Mouse (Mus musculus) hindbrain, embryonic 11.5 days (tissue): Measurements from ENCODE around the gene Gm43552. TPM values are rescaled to one million over a fixed set of nuclear protein-coding genes. Genes with fewer than 3 reads are reported as not detected.
"Not testable (repeated sequence)": the region's sequence is repeated elsewhere in the genome, so short reads cannot be mapped to it uniquely, and the experiment has no call there.

Experiments used
- ATAC-seq: fragments of 200-750 bp; cut with Nextera tagmentation; 2 replicates; pipeline ENCODE4 v1.8.0; 2017; ENCODE audit warnings: mild to moderate bottlenecking, moderate TSS enrichment, moderate library complexity; ENCODE audit not compliant: low FRiP score
- DNase-seq: peaks from one replicate; pipeline ENCODE4 v3.0.0-alpha.2; 2015; ENCODE audit warnings: low spot score
- H3K27ac ChIP-seq: fragments of 300-500 bp; sonication (generic); 2 replicates; pipeline ENCODE4 v1.5.1; 2014; ENCODE audit warnings: mild to moderate bottlenecking, low read depth, low read length
- H3K27me3 ChIP-seq: fragments of 300-500 bp; sonication (generic); 2 replicates; pipeline ENCODE4 v1.6.1; 2014; ENCODE audit warnings: mild to moderate bottlenecking, low read length, moderate library complexity, mixed read lengths; ENCODE audit not compliant: control insufficient read depth, insufficient read depth
- H3K36me3 ChIP-seq: fragments of 300-500 bp; sonication (generic); 2 replicates; pipeline ENCODE4 v1.6.1; 2014; ENCODE audit warnings: mild to moderate bottlenecking, low read length, moderate library complexity, mixed read lengths; ENCODE audit not compliant: control insufficient read depth, insufficient read depth
- H3K4me1 ChIP-seq: fragments of 300-500 bp; sonication (generic); replicated peaks from 2 replicates; pipeline ENCODE4 v1.6.1; 2014; ENCODE audit warnings: low read length, mixed read lengths; ENCODE audit not compliant: control insufficient read depth, insufficient read depth
- H3K4me2 ChIP-seq: fragments of 300-500 bp; sonication (generic); replicated peaks from 2 replicates; pipeline ENCODE4 v1.6.1; 2014; ENCODE audit warnings: mild to moderate bottlenecking, low read depth, low read length
- H3K4me3 ChIP-seq: fragments of 300-500 bp; sonication (generic); 2 replicates; pipeline ENCODE4 v1.5.1; 2014; ENCODE audit warnings: low read depth, low read length
- H3K9ac ChIP-seq: fragments of 300-500 bp; sonication (generic); 2 replicates; pipeline ENCODE4 v1.6.1; 2014; ENCODE audit warnings: low read depth, low read length
- H3K9me3 ChIP-seq: fragments of 300-500 bp; sonication (generic); 2 replicates; pipeline ENCODE4 v1.6.1; 2016; ENCODE audit warnings: low read length; ENCODE audit not compliant: control insufficient read depth
- WGBS: fragments of 180-500 bp; shearing (Covaris S2); extraction: QIAGEN DNeasy Blood & Tissue Kit; methylation state at CpG from one replicate; pipeline ENCODE4 v1.1.7; 2014; 5-methylcytosine and 5-hydroxymethylcytosine counted together
- polyA plus RNA-seq: library from polyadenylated mRNA; unstranded; fragments of >200 nt; fragmentation: Nextera tagmentation; extraction: Ambion mirVana; gene quantifications from 2 replicates; pipeline ENCODE4 v1.2.1, GENCODE M21; 2014

Gm43552 gene
- polyA plus RNA-seq, 1 experiment from 2014 or later: not detected

DNA sequence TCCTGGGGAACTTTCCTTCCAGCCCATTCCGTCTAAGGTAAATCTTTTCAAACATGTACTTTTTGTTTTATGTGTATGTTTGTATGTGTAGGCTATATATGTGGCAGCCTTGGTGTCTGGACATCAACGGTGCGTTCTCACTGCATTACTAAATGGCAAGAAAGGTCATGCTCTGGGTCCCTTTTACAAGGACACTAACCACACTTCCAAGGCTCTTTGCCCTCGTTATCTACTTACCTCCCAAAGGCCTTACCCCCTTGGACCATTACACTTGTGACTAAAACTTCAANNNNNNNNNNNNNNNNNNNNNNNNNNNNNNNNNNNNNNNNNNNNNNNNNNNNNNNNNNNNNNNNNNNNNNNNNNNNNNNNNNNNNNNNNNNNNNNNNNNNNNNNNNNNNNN is 9.6 kb downstream of the Gm43552 start:
- ATAC-seq (no peak), DNase-seq (no peak)
- Histone ChIP-seq H3K4me1 (no peaks in the 10 kb centered on the region), H3K9ac (no peak overlapping the region), H3K9me3 (no peaks in the 10 kb centered on the region), H3K4me3 (no peak overlapping the region), H3K4me2 (no peak overlapping the region), H3K36me3 (no peaks in the 10 kb centered on the region), H3K27me3 (no peaks in the 10 kb centered on the region), H3K27ac (no peak overlapping the region)
- WGBS: 88% methylated on average over 4 of the region's 4 CpGs

DNA sequence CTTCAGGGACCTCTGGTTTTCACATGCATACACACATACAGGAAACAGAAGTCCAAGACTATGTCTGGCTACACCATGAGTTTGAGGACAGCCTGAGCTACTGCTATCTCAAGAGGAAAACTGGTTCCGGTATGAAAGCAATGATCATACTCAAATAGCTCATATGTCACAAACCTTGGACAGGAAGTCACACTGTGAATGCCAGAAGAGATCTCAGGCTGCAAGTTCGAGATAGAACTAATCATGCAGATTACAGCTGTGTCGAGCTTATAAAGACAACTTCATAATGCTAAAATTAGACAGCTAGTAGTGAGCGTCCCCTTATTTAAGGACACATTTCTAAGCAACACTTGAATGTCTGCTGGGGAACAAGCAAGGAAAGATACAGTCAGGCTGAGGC is 12.1 kb downstream of the Gm43552 start:
- DNase-seq: no peak
- Histone ChIP-seq H3K27ac (no peak overlapping the region), H3K9ac (no peak overlapping the region), H3K4me1 (no peaks in the 10 kb centered on the region), H3K36me3 (no peaks in the 10 kb centered on the region), H3K27me3 (no peaks in the 10 kb centered on the region), H3K4me2 (no peak overlapping the region), H3K9me3 (no peaks in the 10 kb centered on the region), H3K4me3 (no peak overlapping the region)
- no peak for ATAC-seq
- 88% methylated on average over 4 of the region's 4 CpGs for WGBS

DNA sequence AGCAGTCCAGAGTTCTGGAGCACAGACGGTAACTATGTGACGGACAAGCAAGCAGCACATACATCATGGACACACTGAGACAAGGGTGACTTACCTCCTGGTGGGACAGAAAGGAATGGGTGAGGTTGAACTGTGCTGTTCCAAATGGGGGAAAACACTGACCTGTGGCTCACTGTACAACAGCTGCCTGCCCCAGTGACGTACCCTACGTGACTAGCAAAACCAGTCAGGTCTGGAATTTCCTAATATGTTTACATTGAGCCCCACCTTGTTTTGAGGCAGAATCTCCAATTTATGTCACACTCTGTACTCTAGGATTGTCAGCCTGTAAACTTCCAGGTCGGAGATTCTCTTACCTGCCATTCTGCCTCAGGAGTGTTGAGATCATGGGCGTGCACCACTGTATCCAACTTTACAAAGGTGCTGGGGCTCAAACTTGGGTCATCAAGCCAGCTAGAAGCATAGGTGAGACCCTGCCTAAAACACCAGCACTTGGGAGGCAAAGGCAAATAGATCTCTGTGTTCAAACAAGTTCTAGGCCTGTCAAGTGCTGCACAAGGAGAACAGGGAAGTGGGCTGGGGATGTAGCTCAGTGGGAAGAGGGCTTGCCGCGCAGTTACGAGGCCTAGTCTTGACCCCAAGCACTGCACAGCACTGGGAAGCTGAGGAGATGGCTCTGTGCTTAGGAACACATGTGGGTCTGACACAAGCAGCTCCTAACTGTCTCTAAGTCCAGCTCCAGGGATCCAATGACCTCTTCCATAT is 12.8 kb downstream of the Gm43552 start:
- 90% methylated on average over 9 of the region's 9 CpGs for WGBS
- H3K9ac ChIP-seq: no peak overlapping the region
- no peaks in the 10 kb centered on the region for H3K27me3 ChIP-seq
- H3K36me3 ChIP-seq: no peaks in the 10 kb centered on the region
- ATAC-seq (no peak), DNase-seq (no peak)
- no peak overlapping the region for H3K4me3 ChIP-seq
- H3K4me1 ChIP-seq: no peaks in the 10 kb centered on the region
- no peaks in the 10 kb centered on the region for H3K9me3 ChIP-seq
- H3K27ac ChIP-seq: no peak overlapping the region
- H3K4me2 ChIP-seq: no peak overlapping the region

DNA sequence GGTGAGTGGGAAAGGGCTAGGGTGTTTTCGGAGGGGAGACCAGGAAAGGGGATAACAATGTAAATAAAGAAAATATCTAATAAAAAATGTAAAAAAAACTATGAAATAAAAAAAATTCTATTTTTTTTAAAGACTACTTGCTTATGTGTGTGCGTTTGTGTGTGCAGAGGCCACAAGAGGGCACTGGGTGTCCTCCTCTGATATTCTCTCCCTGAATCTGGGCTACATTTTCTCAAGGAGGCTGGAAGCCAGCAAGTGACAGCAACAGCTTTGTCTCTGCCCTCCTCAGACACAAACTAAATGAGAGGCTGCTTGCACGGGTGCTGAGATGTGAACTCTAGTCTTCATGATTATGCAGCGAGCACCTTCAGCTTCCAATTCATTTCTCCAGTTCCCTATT is 14.4 kb downstream of the Gm43552 start:
- no peak for ATAC-seq
- Histone ChIP-seq H3K27ac (no peak overlapping the region), H3K4me2 (no peak overlapping the region), H3K4me3 (no peak overlapping the region), H3K9ac (no peak overlapping the region), H3K9me3 (no peaks in the 10 kb centered on the region), H3K27me3 (no peaks in the 10 kb centered on the region), H3K4me1 (no peaks in the 10 kb centered on the region), H3K36me3 (no peaks in the 10 kb centered on the region)
- WGBS: 75% methylated on average over 4 of the region's 4 CpGs
- peak; percentile 9 for DNase-seq

DNA sequence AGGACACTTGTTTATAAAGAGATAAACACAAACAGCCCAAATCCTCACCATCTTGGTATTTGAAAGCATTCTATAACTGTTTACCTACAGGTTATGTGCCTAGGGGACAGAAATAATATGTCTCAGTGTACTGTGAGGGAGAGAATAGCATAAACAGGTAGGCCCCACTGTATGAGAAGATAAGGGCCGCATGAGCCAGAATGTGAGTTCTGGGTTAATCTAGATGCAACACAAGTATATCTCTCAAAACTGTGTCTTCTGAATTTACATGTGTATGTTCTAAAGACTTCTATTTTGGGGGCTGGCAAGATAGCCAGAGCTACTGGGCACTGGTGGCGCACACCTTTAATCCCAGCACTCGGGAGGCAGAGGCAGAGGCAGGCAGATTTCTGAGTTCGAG is 15.9 kb downstream of the Gm43552 start:
- not testable (repeated sequence) for H3K36me3 ChIP-seq, H3K9ac ChIP-seq, H3K4me1 ChIP-seq, H3K4me2 ChIP-seq, H3K27me3 ChIP-seq, H3K9me3 ChIP-seq, ATAC-seq, H3K4me3 ChIP-seq, DNase-seq, H3K27ac ChIP-seq
- 94% methylated on average over 4 of the region's 4 CpGs for WGBS

DNA sequence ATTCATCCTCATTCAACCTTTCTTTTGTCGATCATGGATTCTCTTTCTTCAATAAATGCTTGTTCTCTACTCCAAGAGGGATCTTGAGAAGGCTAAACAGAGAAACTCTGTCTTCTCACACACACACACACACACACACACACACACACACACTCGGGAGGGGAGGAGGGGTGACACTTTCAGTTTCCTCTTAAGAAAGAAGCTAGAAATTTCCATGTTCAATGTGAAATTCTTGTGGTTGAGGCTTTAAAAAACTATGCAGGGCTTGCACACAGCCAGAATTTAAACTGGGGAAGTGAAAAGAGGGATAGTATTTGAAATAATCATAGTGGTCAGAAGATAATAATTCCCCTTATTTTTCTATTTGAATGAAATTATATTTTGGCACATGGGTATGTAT is 16.8 kb downstream of the Gm43552 start:
- 82% methylated on average over 2 of the region's 2 CpGs for WGBS
- Histone ChIP-seq H3K36me3 (no peaks in the 10 kb centered on the region), H3K4me3 (no peak overlapping the region), H3K9ac (no peak overlapping the region), H3K4me2 (no peak overlapping the region), H3K9me3 (no peaks in the 10 kb centered on the region), H3K4me1 (no peaks in the 10 kb centered on the region), H3K27me3 (no peaks in the 10 kb centered on the region), H3K27ac (no peak overlapping the region)
- DNase-seq: no peak
- ATAC-seq: no peak

DNA sequence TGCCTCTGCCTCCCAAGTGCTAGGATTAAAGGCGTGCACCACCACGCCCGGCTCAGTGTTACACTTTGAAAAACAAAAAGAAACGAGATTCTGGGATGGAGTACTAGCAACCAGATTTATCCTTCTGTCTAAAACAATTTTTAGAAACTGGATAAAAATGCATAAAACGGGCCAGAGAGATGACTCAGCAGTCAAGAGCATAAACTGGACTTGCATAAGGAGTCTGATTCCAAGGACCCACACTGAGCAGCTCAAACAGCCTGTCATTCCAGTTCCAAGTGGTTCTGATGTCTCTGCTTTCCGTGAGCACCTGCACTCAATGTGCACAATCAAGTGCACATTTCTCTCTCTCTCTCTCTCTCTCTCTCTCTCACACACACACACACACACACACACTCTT is 22.9 kb downstream of the Gm43552 start:
- Histone ChIP-seq H3K36me3 (0 out of 2 replicates have a peak, but pooled peaks cover 2% of the 10 kb centered on the region), H3K9ac (no peak overlapping the region), H3K27ac (no peak overlapping the region), H3K4me1 (no peaks in the 10 kb centered on the region), H3K4me2 (no peak overlapping the region), H3K27me3 (no peaks in the 10 kb centered on the region), H3K4me3 (no peak overlapping the region), H3K9me3 (no peaks in the 10 kb centered on the region)
- ATAC-seq (no peak), DNase-seq (no peak)
- WGBS: 93% methylated on average over 6 of the region's 6 CpGs

DNA sequence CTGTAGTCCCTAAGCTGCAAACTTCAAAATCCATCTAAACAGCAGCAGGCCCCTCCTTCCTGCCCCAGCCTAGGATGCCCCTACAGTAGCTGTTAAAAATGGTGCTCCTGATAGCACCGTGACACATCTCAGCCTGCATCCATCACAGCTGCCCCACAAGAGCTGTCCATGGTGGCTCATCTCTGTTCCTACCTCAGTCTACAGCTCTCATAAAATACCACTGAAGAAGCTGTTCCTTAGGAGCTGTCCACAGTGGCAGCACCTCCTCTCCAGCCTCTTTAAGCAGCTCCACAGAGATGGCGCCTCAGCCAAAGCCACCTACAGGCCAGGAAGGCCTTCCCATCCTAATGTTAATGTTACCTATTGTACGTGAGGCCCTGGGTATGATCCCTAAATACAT is 25.7 kb downstream of the Gm43552 start:
- WGBS: 72% methylated on average over 3 of the region's 3 CpGs
- Histone ChIP-seq H3K27ac (no peak overlapping the region), H3K4me1 (no peaks in the 10 kb centered on the region), H3K27me3 (no peaks in the 10 kb centered on the region), H3K36me3 (0 out of 2 replicates have a peak, but pooled peaks cover 2% of the 10 kb centered on the region), H3K9me3 (no peaks in the 10 kb centered on the region), H3K4me2 (no peak overlapping the region), H3K4me3 (no peak overlapping the region), H3K9ac (no peak overlapping the region)
- DNase-seq: no peak
- no peak for ATAC-seq

DNA sequence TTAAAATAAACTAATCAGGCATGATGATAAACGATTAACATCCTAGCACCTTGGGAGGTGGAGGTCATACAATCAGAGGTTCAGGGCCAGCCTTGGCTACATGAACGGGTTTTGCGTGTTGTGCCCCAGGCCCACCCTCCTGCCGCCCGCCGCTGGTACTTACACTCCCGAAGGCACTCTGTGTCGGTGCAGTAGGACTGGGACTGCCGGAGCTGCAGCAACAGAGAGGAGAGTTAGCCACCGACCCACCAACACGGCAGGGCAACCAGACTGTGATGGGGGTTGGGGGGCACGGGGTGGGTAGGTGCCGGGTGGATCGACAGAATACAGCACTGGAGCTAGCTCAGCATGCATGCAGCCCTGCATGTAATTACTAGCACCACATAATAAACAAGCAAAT is 32.3 kb downstream of the Gm43552 start:
- WGBS: 90% methylated on average over 14 of the region's 14 CpGs
- no peak overlapping the region for H3K9ac ChIP-seq
- H3K4me3 ChIP-seq: no peak overlapping the region
- H3K36me3 ChIP-seq: no peaks in the 10 kb centered on the region
- DNase-seq (no peak), ATAC-seq (no peak)
- no peak overlapping the region for H3K27ac ChIP-seq
- H3K27me3 ChIP-seq: no peaks in the 10 kb centered on the region
- H3K4me1 ChIP-seq: no peaks in the 10 kb centered on the region
- H3K9me3 ChIP-seq: no peaks in the 10 kb centered on the region
- H3K4me2 ChIP-seq: no peak overlapping the region
